Mouse (Mus musculus) neural tube, embryonic 15.5 days (tissue): ENCODE results near the gene Prex1. TPM values are rescaled to one million over a fixed set of nuclear protein-coding genes. Genes with fewer than 3 reads are reported as not detected.

Experiments used
- ATAC-seq: fragments of 200-750 bp; cut with Nextera tagmentation; 2 replicates; pipeline ENCODE4 v1.8.0; 2017; ENCODE audit warnings: mild to moderate bottlenecking, moderate TSS enrichment, moderate library complexity; ENCODE audit not compliant: low FRiP score
- H3K27ac ChIP-seq: fragments of 300-500 bp; sonication (generic); replicated peaks from 2 replicates; pipeline ENCODE4 v1.5.1; 2015; ENCODE audit warnings: mild to moderate bottlenecking, inconsistent platforms
- H3K27me3 ChIP-seq: fragments of 300-500 bp; sonication (generic); replicated peaks from 2 replicates; pipeline ENCODE4 v1.6.1; 2015; ENCODE audit warnings: inconsistent platforms
- H3K36me3 ChIP-seq: fragments of 300-500 bp; sonication (generic); 2 replicates; pipeline ENCODE4 v1.6.1; 2015; ENCODE audit warnings: inconsistent platforms
- H3K4me1 ChIP-seq: fragments of 300-500 bp; sonication (generic); 2 replicates; pipeline ENCODE4 v1.6.1; 2015; ENCODE audit warnings: inconsistent platforms
- H3K4me2 ChIP-seq: fragments of 300-500 bp; sonication (generic); 2 replicates; pipeline ENCODE4 v1.6.1; 2015; ENCODE audit warnings: inconsistent platforms, mild to moderate bottlenecking, moderate library complexity
- H3K4me3 ChIP-seq: fragments of 300-500 bp; sonication (generic); replicated peaks from 2 replicates; pipeline ENCODE4 v1.5.1; 2015; ENCODE audit warnings: mild to moderate bottlenecking, inconsistent platforms
- H3K9ac ChIP-seq: fragments of 300-500 bp; sonication (generic); replicated peaks from 2 replicates; pipeline ENCODE4 v1.6.1; 2015; ENCODE audit warnings: mild to moderate bottlenecking, inconsistent platforms
- H3K9me3 ChIP-seq: fragments of 300-500 bp; sonication (generic); replicated peaks from 2 replicates; pipeline ENCODE4 v1.6.1; 2016; ENCODE audit warnings: inconsistent platforms
- WGBS: fragments of 180-500 bp; shearing (Covaris S2); methylation state at CpG from one replicate; pipeline ENCODE4 v1.1.7; 2015; ENCODE audit warnings: mixed read lengths; 5-methylcytosine and 5-hydroxymethylcytosine counted together
- polyA plus RNA-seq: library from polyadenylated mRNA; unstranded; fragments of >200 nt; fragmentation: Nextera tagmentation; extraction: Ambion mirVana; gene quantifications from 2 replicates; pipeline ENCODE4 v1.2.1, GENCODE M21; 2015

Gene Prex1
- polyA plus RNA-seq, 1 experiment from 2014 or later: 24.9 TPM

GRCm38 (mm10) chr2:166719930-166720305 is 6.3 kb upstream of the Prex1 start:
- no peak overlapping the region for H3K4me3 ChIP-seq
- H3K4me2 ChIP-seq: no peak overlapping the region
- H3K36me3 ChIP-seq: no peaks in the 10 kb centered on the region
- no peaks in the 10 kb centered on the region for H3K4me1 ChIP-seq
- no peaks in the 10 kb centered on the region for H3K27me3 ChIP-seq
- H3K27ac ChIP-seq: no peak overlapping the region
- no peak overlapping the region for H3K9ac ChIP-seq
- ATAC-seq: no peak
- WGBS: 84% methylated on average over 2 of the region's 2 CpGs
- H3K9me3 ChIP-seq: no peaks in the 10 kb centered on the region

- no peaks in the 10 kb centered on the region for H3K9me3 ChIP-seq
- WGBS: 94% methylated on average over 1 of the region's 1 CpGs
- no peak for ATAC-seq
- H3K27me3 ChIP-seq: no peaks in the 10 kb centered on the region
- no peak overlapping the region for H3K4me2 ChIP-seq
- no peak overlapping the region for H3K27ac ChIP-seq
- no peaks in the 10 kb centered on the region for H3K36me3 ChIP-seq
- no peak overlapping the region for H3K9ac ChIP-seq
- peaks cover 5% of the 10 kb centered on the region for H3K4me1 ChIP-seq
- H3K4me3 ChIP-seq: no peak overlapping the region
Measured at GRCm38 (mm10) chr2:166719301-166719929, 5.8 kb upstream of the Prex1 start.

GRCm38 (mm10) chr2:166716067-166716466 is 2.4 kb upstream of the Prex1 start:
- 56% methylated on average over 7 of the region's 7 CpGs for WGBS
- H3K36me3 ChIP-seq: no peaks in the 10 kb centered on the region
- peaks cover 27% of the 10 kb centered on the region for H3K4me1 ChIP-seq
- H3K9ac ChIP-seq: no peak overlapping the region
- H3K4me2 ChIP-seq: no peak overlapping the region
- no peak overlapping the region for H3K4me3 ChIP-seq
- ATAC-seq: no peak
- H3K27ac ChIP-seq: no peak overlapping the region
- H3K9me3 ChIP-seq: no peaks in the 10 kb centered on the region
- no peaks in the 10 kb centered on the region for H3K27me3 ChIP-seq

- WGBS: 10% methylated on average over 11 of the region's 11 CpGs
- Histone ChIP-seq H3K27ac (peak overlapping the region; percentile 46; the same call in 1 of the 2 replicates), H3K9ac (peak overlapping the region; percentile 45), H3K27me3 (no peaks in the 10 kb centered on the region), H3K9me3 (no peaks in the 10 kb centered on the region), H3K4me3 (peak overlapping the region; percentile 83), H3K4me2 (peak overlapping the region; percentile 90), H3K36me3 (no peaks in the 10 kb centered on the region), H3K4me1 (peaks cover 38% of the 10 kb centered on the region)
- no peak for ATAC-seq
Measured at GRCm38 (mm10) chr2:166714427-166714699, 731 bp upstream of the Prex1 start.

GRCm38 (mm10) chr2:166712801-166713689 is 587 bp downstream of the Prex1 start:
- WGBS: under 1% methylated on average over 64 of the region's 64 CpGs
- peaks cover 42% of the 10 kb centered on the region for H3K4me1 ChIP-seq
- ATAC-seq: peak; percentile 69
- H3K9me3 ChIP-seq: no peaks in the 10 kb centered on the region
- H3K4me3 ChIP-seq: peak overlapping the region; percentile 83
- peak overlapping the region; percentile 82 for H3K27ac ChIP-seq
- H3K4me2 ChIP-seq: peak overlapping the region; percentile 90
- H3K9ac ChIP-seq: peak overlapping the region; percentile 69
- no peaks in the 10 kb centered on the region for H3K36me3 ChIP-seq
- no peaks in the 10 kb centered on the region for H3K27me3 ChIP-seq

GRCm38 (mm10) chr2:166712310-166712709 is 1.3 kb downstream of the Prex1 start:
- Histone ChIP-seq H3K36me3 (no peaks in the 10 kb centered on the region), H3K4me2 (peak overlapping the region; percentile 90), H3K9me3 (no peaks in the 10 kb centered on the region), H3K4me3 (peak overlapping the region; percentile 83), H3K27ac (peak overlapping the region; percentile 82), H3K4me1 (peaks cover 44% of the 10 kb centered on the region), H3K27me3 (no peaks in the 10 kb centered on the region), H3K9ac (peak overlapping the region; percentile 69; the same call in 1 of the 2 replicates)
- no peak for ATAC-seq
- 0% methylated on average over 4 of the region's 4 CpGs for WGBS

- Histone ChIP-seq H3K27ac (peak overlapping the region; percentile 82), H3K36me3 (no peaks in the 10 kb centered on the region), H3K4me2 (peak overlapping the region; percentile 90), H3K27me3 (no peaks in the 10 kb centered on the region), H3K4me1 (peaks cover 48% of the 10 kb centered on the region), H3K4me3 (peak overlapping the region; percentile 83), H3K9ac (peak overlapping the region; percentile 11; the same call in 1 of the 2 replicates), H3K9me3 (no peaks in the 10 kb centered on the region)
- 16% methylated on average over 7 of the region's 7 CpGs for WGBS
- ATAC-seq: no peak
Measured at GRCm38 (mm10) chr2:166711681-166712132, 1.9 kb downstream of the Prex1 start.

GRCm38 (mm10) chr2:166709883-166710282 is 3.7 kb downstream of the Prex1 start:
- no peak overlapping the region for H3K27ac ChIP-seq
- H3K36me3 ChIP-seq: peaks cover 6% of the 10 kb centered on the region; the same call in 1 of the 2 replicates
- H3K9ac ChIP-seq: no peak overlapping the region
- no peaks in the 10 kb centered on the region for H3K9me3 ChIP-seq
- H3K27me3 ChIP-seq: no peaks in the 10 kb centered on the region
- H3K4me2 ChIP-seq: no peak overlapping the region
- no peak overlapping the region for H3K4me3 ChIP-seq
- WGBS: 86% methylated on average over 2 of the region's 2 CpGs
- peaks cover 51% of the 10 kb centered on the region for H3K4me1 ChIP-seq
- no peak for ATAC-seq

GRCm38 (mm10) chr2:166708304-166708703 is 5.3 kb downstream of the Prex1 start:
- no peak overlapping the region for H3K4me2 ChIP-seq
- no peak overlapping the region for H3K9ac ChIP-seq
- peaks cover 51% of the 10 kb centered on the region for H3K4me1 ChIP-seq
- WGBS: 74% methylated on average over 8 of the region's 8 CpGs
- H3K9me3 ChIP-seq: no peaks in the 10 kb centered on the region
- H3K36me3 ChIP-seq: peaks cover 7% of the 10 kb centered on the region; the same call in 1 of the 2 replicates
- no peak overlapping the region for H3K4me3 ChIP-seq
- H3K27me3 ChIP-seq: no peaks in the 10 kb centered on the region
- ATAC-seq: no peak
- no peak overlapping the region for H3K27ac ChIP-seq

- Histone ChIP-seq H3K27me3 (no peaks in the 10 kb centered on the region), H3K9ac (no peak overlapping the region), H3K4me3 (no peak overlapping the region), H3K4me1 (peaks cover 39% of the 10 kb centered on the region), H3K9me3 (no peaks in the 10 kb centered on the region), H3K27ac (no peak overlapping the region), H3K36me3 (peaks cover 7% of the 10 kb centered on the region; the same call in 1 of the 2 replicates), H3K4me2 (no peak overlapping the region)
- ATAC-seq: no peak
- 65% methylated on average over 2 of the region's 2 CpGs for WGBS
Measured at GRCm38 (mm10) chr2:166706526-166706925, 7.1 kb downstream of the Prex1 start.

- H3K9ac ChIP-seq: no peak overlapping the region
- no peak overlapping the region for H3K4me2 ChIP-seq
- peaks cover 7% of the 10 kb centered on the region; the same call in 1 of the 2 replicates for H3K36me3 ChIP-seq
- no peaks in the 10 kb centered on the region for H3K27me3 ChIP-seq
- H3K4me1 ChIP-seq: peaks cover 34% of the 10 kb centered on the region
- no peak overlapping the region for H3K4me3 ChIP-seq
- H3K27ac ChIP-seq: no peak overlapping the region
- WGBS: 97% methylated on average over 3 of the region's 3 CpGs
- no peaks in the 10 kb centered on the region for H3K9me3 ChIP-seq
- no peak for ATAC-seq
Measured at GRCm38 (mm10) chr2:166703491-166703890, 10.1 kb downstream of the Prex1 start.

GRCm38 (mm10) chr2:166702113-166702445 is 11.6 kb downstream of the Prex1 start:
- H3K27ac ChIP-seq: no peak overlapping the region
- 91% methylated on average over 2 of the region's 2 CpGs for WGBS
- no peaks in the 10 kb centered on the region for H3K9me3 ChIP-seq
- no peak overlapping the region for H3K9ac ChIP-seq
- no peak overlapping the region for H3K4me2 ChIP-seq
- no peak overlapping the region for H3K4me3 ChIP-seq
- peaks cover 7% of the 10 kb centered on the region; the same call in 1 of the 2 replicates for H3K36me3 ChIP-seq
- ATAC-seq: no peak
- H3K27me3 ChIP-seq: no peaks in the 10 kb centered on the region
- H3K4me1 ChIP-seq: peaks cover 28% of the 10 kb centered on the region
